Mouse (Mus musculus) embryo, embryonic 9.5 days (tissue): Measurements from ENCODE around the gene Wiz.

Experiments used
- DNase-seq: peaks from one replicate; pipeline ENCODE4 v3.0.0-alpha.2; 2017; ENCODE audit errors: extremely low spot score

Wiz gene

GRCm38 (mm10) chr17:32389101-32389659, at the start of gene Wiz:
TSS of gene Wiz (minus strand) at chr17:32389439.
- DNase-seq, result peak; percentile 93

- no peak for DNase-seq
Observed at GRCm38 (mm10) chr17:32437106-32437505, 47.9 kb upstream of the Wiz start.

- DNase-seq, result no peak
Observed at GRCm38 (mm10) chr17:32435151-32435550, 45.9 kb upstream of the Wiz start.

DNA sequence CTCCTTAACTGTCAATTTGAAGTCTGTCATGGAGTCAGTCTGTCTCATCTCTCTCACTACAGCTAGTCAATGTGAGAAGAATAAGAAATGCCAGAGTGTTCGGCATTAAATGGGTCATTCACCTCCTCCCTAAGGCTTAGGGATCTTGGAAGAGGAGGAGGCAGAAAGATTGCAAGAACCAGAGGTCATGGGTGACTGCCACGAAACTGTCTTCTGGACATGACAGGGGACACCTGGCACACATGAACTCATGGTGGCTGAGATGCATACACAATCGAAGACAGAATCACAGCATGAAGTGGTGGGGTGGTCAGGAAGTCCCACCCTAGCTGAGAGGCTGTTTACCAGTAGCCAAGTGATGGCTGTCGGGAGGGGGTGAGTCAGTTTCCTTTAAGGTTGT, 45.1 kb upstream of the Wiz start:
- no peak for DNase-seq

DNA sequence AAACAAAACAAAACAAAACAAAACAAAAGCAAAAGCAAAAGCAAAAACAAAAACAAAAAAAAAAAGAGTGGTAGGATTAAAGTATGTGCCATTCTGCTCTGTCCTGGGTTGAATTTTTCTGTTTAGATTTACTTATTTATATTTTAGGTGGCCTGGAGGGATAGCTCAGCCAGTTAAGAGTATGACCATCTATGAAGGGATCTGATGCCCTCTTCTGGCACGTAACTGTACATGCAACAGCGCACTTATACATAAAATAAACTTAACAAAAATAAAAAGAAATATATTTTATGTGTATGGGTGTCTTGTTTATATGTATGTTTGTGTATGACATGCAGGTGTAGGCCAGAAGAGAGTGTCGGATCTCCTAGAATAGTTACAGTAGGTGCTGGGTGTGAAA, 42.7 kb upstream of the Wiz start:
- DNase-seq, result no peak

DNA sequence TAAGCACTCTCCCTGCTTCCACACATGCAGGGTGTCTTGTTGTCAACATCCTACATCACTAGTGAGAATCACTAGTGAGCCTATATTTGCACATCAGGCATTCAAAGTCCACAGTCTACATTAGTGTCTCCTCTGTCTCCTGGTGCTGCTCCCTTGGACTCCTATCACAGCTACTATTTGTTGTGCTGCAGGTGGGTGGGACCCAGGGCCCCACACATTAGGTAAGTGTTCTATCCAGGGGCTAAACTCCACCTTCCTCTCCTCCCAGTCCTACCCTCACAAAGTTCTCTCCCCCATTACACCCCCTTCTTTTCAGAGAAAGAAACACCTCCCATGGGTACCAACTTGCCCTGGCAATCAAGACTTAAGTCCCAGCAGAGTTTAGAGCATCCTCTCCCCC, 37.4 kb upstream of the Wiz start:
- no peak for DNase-seq

- no peak for DNase-seq
Observed at GRCm38 (mm10) chr17:32424034-32424433, 34.8 kb upstream of the Wiz start, which contains the start of gene Pglyrp2. TSS of gene Pglyrp2 (minus strand) at chr17:32424167.

DNA sequence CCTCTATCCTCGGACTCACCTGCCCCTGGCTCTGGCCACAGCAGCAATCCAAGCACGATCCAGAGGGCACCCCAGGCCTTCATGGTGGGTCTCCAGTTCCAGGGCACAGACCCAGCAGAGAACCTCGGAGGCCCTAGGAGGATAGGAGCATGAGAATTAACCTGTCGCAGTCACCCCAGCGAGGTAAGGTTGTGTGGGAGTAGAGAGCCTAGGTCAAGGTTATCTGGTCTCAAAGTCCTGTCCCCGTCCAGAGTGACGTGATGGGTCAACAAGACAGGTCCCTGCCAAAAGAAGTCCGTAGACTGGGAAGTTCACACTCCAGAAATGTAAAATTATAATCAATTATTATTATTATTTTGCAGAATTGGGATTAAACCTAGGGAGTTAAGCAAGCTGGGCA, 31.5 kb upstream of the Wiz start:
- no peak for DNase-seq

DNA sequence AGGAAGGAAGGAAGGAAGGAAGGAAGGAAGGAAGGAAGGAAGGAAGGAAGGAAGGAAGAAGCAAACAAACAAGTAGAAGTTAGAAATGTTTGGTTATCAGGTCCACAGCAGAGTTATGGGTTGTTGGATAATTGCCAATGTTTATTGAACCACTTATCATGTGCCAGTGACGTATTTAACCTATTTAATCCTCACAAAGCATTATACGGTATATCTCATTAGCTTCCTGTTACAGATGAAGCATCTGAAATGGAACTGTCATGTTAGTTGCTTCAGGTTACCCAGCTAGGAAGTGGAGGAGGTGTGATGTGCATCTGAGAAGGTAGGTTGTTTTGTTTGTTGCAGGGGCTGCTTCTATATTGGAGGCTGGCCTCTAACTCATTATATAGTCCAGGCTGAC, 30.8 kb upstream of the Wiz start:
- DNase-seq, result no peak

- DNase-seq, result no peak
Observed at GRCm38 (mm10) chr17:32416771-32417170, 27.5 kb upstream of the Wiz start.

DNA sequence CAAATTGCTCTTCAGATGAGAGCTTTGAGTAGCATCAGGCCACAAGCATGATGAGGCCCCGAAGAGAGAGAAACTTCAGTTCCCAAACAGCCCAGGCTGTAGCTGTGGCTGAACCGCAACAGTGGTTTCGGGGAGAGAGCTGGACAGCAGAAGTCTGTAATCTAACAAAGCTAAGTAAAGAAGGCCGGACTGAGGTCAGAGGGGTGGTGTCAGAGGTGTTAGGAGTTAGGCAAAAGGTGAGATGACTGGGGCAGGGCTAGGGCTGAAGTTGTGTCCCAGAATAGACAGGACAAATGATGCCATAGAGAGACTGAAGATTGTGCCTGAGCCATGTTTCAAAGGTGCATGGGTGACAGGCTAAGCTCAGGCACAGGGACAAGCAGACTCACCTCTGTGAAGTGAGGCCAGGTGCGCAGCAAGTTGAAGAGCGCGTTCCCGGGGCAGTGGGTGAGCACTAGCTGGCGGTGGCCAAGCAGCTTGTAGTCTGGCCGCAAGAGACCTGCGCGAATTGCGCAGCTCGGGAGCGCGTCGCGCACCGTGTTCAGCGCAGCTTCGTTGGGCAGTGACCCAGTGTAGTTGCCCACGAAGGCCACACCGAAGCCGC, 26.3 kb upstream of the Wiz start:
- DNase-seq, result no peak

- no peak for DNase-seq
Observed at GRCm38 (mm10) chr17:32411898-32412297, 22.7 kb upstream of the Wiz start.

- DNase-seq, result no peak
Observed at GRCm38 (mm10) chr17:32403417-32403816, 14.2 kb upstream of the Wiz start, which contains the start of gene Rasal3. TSS of gene Rasal3 (minus strand) at chr17:32403583.

DNA sequence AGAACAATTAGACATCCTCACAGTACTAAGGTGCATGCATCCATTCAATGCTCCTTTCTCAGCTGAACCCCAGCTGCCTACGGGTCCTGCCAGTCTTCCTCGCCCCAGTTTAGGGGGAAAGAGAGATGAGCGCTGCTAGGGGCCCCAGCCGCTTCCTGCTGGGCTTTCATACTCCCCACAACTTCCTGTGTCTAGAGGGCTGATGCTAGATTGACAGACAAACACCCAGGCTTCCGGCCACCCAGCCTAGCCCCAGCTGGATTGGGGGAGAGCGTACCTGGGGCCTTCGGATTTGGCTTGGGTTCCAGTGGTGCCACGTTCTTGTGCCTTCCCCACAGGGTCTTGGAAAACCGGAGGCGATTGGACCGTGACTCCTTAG, 13.5 kb upstream of the Wiz start:
- no peak for DNase-seq

GRCm38 (mm10) chr17:32402011-32402778, 13.0 kb upstream of the Wiz start:
- no peak for DNase-seq

DNA sequence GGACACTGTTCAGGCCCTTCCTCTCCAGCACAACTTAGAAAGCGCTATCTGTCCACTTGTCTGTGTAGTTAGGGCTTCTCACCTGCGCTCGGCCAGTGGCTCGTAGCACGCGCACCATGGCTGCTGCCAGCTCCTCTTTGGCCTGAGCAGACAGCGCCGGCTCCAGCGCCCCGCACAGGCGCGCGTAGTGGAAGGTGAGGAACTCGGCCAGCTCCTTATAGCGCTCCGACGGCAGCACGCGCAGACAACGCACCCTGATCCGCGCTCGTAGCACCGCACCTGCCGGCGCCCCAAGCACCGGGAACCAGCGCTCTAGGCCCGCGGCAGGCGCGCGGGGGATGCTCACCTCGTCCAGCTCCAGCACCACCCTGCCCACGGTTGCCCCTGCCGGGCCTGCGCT, 7.0 kb upstream of the Wiz start:
- DNase-seq, result no peak

DNA sequence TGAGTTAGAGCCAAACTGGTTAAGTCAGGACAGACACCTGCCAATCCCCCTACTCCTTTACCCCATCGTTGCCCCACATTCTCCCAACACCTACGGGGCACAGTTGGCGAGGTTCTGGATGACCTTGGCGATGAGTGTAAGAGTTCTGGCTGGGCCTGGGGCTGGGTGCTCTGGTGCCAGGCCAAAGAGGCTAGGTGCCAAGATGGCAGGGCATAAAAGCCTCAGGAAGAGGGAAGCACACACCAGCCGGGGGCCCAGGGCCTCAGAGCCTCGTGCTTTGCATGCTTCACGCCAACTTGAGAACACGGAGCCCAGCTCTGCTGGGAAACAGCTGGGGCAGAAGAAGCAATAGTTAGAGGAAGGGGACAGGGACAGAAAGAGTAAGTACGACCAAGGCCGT, 4.7 kb upstream of the Wiz start:
- no peak for DNase-seq

DNA sequence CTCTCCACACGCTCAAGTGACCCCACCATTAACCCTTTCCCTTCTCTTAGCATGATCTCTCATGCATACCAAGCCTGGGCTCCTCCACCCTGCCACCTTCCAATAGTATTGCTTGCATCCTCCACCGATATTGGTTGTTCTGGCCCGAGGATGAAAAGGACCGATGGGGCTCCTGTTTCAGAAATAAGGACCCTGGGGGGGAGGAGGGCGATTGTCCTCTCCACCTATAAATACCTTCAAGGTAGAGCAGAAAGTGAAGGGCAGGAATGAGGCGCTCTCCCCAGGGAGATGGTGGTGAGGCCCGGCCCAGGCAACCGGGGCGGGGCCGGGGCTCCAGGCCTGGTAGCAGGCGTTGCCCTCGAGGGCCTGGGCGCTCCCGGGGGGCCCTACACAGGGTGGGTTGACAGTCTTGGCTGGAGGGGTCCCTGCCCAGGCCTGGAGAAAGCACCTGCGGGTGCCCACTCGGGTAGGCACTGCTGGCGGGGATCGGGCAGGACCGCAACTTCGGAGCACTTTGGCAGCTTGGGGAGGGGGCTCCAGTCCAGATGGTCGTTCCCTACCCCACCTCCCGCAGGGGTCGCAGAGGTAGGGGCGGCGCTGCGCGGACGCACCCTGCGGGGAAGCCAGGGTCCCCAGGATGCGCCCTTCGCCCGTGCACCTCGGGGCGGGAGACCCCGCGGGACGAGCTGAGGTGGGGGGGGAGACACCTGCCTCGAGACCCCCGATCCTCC, 704 bp downstream of the Wiz start:
- no peak for DNase-seq

DNA sequence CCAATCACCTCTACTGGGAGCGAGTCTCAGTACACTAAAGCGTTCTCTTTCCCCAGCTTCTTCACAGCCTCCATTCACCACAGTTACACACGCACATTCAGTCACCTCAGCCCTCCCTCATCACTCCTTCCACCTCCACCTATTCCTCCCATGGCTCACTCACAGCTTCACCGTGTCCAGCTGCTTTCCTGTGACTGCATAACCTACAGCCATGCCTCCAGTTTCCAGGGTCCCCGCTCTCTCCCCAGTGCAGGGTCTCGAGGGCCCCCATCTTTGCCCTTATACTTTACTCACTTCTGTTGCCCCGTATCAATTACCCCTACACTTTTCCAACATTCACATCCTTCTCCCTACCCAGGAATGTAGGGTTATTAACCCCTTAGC, 1.3 kb downstream of the Wiz start:
- no peak for DNase-seq

DNA sequence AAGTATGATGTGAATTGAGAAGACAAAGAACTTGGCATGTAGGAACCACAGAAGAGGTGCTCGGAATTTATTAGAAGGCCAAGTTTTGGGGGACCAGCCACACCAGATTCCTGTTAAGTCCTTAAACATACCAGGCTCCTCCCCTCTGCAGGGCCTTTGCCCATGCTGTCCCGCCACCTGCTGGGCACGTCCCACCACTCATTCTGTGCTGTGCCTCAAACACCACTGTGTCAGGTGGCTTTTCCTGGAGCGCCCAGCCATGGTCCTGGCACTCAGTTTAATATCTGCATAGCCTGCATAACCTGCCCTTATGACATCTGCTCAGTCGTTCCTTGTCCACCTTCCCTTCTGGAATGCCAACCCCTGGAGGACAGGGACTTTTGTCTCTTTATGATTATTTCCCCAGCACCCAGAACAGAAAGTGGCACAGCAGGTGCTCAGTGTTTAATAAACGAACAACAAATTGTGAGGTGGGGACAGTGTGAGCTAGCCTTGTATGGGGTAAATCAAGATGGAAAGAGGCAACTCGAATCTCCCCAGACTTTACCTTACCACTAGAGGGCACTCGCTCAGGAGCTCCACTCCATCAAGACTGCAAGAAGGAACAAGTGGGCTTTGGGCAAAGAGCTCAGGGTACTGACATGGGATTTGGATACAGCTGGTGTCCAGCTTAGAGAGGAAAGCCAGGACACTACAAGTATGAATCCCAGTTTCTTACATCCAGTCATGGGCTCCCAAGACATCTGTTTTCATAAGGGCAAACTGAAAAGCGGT, 2.4 kb downstream of the Wiz start:
- DNase-seq, result no peak

GRCm38 (mm10) chr17:32383661-32384060, 5.6 kb downstream of the Wiz start:
- DNase-seq, result no peak

GRCm38 (mm10) chr17:32382576-32382975, 6.7 kb downstream of the Wiz start:
- DNase-seq, result no peak
